Mouse (Mus musculus) 3134 (cell line): ENCODE measurements at regions not wholly inside any gene's neighbourhood (a gene's known extent, or its start where the extent isn't known, plus 50 kb on each side); places are given as distances from the start of the nearest gene placed in this dataset.

Source experiments
- DNase-seq: peaks from one replicate; pipeline ENCODE4 v3.0.0-alpha.2; 2011; ENCODE audit warnings: low spot score; ENCODE audit not compliant: insufficient read length; ENCODE audit errors: extremely low read depth

DNA sequence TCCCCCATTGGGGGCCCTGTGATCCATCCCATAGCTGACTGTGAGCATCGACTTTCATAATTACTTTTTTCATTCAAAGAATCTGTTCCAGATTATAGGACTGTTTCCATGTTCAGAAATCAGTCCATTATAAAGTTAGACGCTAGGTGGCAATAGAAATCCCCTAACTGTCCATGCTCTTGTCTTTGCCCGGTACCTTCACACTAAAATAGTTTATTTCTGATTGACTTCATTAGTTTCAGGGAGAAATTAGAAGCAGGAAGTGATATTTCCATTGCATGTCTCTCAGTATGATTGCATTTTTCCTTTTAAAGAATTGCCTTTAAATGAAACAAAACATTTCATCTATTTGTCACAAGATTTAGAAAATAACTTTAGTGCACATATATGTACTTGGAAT lies 131.7 kb downstream of the Fbxo8 start:
- DNase-seq, result no peak

DNA sequence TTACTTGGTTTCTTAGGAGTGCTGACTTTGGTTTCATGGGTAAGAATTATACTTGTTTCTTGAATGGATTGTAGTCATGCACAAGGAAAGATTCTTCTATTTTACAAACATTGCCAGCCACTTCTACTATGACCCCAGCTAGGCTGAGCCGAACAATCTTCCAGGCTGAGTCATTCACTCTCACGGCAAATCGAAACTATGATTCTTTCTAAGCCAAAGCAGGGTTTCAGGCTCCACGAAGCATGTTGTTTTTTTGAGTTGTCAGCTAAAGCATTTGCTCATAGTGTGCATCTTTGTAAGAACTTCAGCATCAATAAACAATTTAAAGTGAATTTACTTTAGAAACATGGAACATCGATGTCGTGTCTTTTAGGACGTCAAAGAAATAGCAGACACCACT lies 133.5 kb downstream of the Fbxo8 start:
- peak; percentile 28 for DNase-seq

GRCm38 (mm10) chr8:56695436-56695835 lies 144.5 kb downstream of the Fbxo8 start:
- no peak for DNase-seq

- DNase-seq, result no peak
These were observed 149.8 kb downstream of the Fbxo8 start for GRCm38 (mm10) chr8:56700580-56701145.

DNA sequence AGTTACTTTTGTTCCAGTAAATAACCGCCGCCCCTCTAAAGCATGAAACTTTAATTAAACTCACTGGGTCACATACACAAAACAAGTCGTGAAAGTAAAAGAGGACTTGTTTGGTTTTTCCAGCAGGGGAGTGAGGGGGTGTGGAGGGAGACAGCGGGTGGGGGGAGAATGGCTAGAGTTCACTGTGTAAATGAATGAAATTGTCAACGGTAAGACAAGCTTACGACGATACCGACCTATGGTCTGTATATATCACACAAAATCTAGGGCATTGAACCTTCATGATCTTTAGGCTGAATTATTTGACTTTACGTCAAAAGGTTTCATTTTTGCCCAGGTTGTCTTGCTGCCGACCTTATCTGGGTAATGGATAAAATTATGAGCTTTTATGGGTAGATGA lies 155.5 kb downstream of the Fbxo8 start:
- no peak for DNase-seq

GRCm38 (mm10) chr8:56706941-56707706 lies 156.2 kb downstream of the Fbxo8 start:
- no peak for DNase-seq

- no peak for DNase-seq
These were observed 169.1 kb downstream of the Fbxo8 start for GRCm38 (mm10) chr8:56720001-56720400.

GRCm38 (mm10) chr8:56722473-56723236 lies 171.8 kb downstream of the Fbxo8 start:
- no peak for DNase-seq

DNA sequence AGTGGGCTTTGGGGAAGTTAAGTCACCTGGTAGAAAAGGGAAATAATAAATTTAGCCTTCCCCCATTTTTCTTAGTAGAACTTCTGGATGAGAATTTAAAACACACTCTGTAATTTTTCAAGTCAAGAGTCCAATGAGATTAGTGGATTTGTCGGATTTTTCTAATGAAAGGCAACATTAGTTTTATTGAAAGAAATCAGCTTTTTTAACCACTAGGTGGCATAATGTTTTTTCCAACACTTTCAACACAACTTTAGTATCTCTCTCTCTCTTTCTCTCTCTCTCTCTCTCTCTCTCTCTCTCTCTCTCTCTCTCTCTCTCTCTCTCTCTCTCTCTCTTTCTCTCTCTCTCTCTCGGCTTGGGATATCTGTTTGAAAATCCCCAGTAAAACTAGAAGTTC lies 173.7 kb downstream of the Fbxo8 start:
- no peak for DNase-seq

GRCm38 (mm10) chr8:56733318-56733717 lies 182.4 kb downstream of the Fbxo8 start:
- no peak for DNase-seq

GRCm38 (mm10) chr8:56735021-56735420 lies 184.1 kb downstream of the Fbxo8 start:
- DNase-seq, result no peak

DNA sequence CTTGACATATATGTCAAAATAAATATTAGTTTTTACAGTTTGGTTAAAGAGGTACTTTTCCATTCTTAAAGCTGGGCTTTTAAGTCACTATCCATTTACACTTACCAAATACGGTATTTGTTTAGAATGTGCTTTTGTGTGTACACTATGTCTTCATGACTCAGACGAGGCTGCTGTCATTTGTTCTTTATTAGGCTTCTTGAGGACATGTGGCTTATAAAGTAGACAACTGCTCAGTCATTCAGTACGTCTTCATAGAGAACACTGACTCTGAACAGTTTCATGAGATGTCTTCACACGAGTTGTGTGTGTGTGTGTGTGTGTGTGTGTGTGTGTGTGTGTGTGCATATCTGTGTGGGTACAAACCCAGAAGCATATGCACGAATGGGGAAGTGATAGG lies 216.1 kb downstream of the Fbxo8 start:
- no peak for DNase-seq

- DNase-seq, result no peak
These were observed 233.6 kb downstream of the Fbxo8 start for GRCm38 (mm10) chr8:56784441-56784840.

DNA sequence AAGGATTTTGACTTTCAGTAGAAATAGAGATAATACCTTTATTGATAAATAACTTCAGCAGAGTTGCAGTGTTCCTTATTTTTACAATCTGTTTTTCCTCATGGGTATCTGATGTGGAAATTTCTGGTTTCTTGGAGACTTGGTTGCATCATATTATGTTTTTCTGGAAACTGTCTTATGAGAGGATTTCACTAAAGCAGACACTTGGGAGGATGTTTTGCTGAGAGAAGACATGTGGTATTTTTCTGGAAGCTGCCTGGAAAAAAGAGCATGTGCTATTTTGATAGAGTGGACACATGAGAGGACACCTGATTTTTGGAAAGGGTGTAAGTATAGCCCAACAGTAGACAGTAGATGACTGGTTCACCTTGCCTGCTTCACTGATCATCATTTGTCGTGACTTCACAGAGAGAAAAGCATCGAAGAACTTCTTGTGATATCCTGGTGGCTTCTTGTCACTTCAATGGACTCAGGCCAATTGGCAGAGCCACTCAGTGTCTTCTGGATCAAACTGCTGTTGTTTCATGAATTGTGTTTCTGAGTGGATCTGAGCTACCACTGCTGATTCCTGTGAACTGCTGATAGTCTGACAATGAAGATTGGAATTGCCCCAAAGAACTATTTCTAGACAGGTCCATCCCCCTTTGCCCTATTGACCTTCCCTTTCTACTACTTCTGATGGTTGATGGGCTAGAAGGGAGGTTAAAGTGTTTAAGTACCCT lies 238.8 kb downstream of the Fbxo8 start:
- no peak for DNase-seq

- no peak for DNase-seq
These were observed 281.8 kb downstream of the Fbxo8 start for GRCm38 (mm10) chr8:56832651-56833050.

DNA sequence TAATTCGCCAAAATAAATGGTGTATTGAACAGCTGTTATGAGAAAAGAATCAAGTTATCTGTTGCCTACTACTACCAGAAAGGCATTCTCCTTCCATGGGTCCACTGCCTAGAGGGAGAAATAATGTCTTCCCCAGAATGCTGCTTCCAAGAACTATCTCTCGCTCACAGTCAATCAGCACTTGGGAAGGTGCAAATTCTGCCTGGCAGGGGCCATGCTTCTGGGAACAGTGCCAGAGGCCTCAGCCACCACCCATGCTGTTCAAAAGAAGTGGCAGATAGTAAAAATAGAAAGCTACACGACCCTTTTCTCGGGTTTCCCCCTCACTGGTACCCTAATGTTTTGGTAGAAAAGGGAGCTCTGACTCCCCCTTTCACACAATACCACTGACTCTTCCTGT lies 282.2 kb downstream of the Fbxo8 start:
- DNase-seq, result no peak

DNA sequence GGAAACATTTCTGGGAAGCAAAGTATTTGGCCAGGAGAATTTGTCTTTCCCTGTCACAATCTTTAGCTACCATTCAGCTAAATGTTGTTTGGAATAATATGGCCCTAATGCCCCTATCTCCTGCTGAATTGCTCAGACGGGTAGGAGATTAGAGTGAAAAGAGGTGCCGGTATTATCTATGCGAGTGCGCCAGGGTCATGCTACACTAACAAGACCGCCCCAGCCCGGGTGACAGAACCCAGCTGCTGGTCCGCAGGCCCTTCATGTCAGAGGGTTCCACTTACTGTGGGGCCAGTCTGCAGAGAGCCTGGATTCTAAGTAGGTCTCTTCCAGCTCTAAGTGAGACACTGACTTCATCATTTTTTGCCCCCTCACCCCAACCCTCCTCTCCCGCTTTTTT lies 332.6 kb downstream of the Fbxo8 start:
- no peak for DNase-seq

DNA sequence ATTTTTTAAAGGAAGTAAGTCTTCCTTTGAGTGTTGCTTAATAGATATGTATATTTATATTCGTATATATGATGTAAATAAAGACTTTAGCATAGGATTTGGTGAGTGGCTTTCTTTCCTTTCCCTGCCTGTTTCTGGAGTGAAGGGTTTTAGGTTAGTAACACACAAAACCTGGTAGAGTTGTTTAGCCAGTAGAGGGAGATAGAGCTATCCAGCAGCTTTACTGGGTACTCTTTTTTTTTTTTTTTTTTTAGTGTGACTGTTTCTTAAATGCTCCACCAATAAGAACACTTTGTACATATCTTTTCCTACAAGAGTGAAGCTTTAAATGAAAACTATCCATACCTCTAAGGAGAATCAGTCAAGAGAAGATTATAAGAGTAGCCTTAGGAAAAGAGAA lies 333.3 kb downstream of the Fbxo8 start:
- DNase-seq, result no peak

DNA sequence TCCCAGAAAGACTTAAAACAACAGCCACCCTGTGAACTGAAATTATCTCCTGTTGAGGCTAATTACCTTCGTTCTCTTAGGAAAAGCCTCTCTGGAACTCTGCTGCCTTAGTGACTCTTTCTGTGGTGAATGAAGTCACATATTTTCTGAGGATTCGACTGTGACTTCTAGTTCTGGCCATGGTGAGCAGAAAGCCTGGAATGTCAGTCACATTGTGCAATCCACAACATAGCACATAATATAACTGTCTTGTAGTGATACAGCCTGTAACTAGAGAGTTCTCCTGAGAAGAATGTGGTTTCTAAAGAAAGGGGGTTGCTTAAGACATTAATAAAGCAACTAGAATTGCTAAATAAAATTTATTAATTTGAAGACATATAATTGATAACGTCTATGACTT lies 342.7 kb downstream of the Fbxo8 start:
- DNase-seq, result peak; percentile 3

DNA sequence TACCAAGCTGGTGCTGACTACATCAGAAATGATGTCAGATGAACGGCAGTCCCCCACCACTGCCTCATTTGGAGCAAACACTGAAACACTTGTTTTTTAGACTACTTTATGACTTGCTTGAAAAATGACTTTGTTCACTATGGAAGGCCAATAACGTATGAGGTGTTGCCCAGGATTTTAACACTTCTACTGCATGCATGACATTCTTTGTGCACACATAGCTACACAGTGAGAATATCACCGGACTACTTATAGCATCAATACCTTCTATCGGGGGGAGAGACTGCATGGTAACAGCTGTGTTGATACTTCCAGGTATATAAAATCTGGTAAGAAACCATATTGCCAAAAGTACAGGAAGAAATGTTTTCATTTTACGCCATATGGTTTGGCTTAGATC lies 364.5 kb downstream of the Fbxo8 start:
- no peak for DNase-seq

GRCm38 (mm10) chr8:56915989-56916388 lies 365.1 kb downstream of the Fbxo8 start:
- DNase-seq, result no peak
